Mouse (Mus musculus) testis, adult 2 months (tissue): ENCODE data around the gene Tbc1d14.

ENCODE experiments used
- CTCF ChIP-seq: fragments of 200-500 bp; IDR thresholded peaks from 2 replicates; pipeline ENCODE4 v1.5.1; 2012; ENCODE audit warnings: low read depth, mild to moderate bottlenecking, inconsistent platforms, low read length, moderate library complexity; ENCODE audit not compliant: control insufficient read depth, insufficient read depth, insufficient replicate concordance
- POLR2A ChIP-seq: fragments of 200-500 bp; IDR thresholded peaks from 2 replicates; pipeline ENCODE4 v1.6.1; 2012; ENCODE audit warnings: low read depth, mild to moderate bottlenecking, inconsistent platforms, low read length, moderate library complexity; ENCODE audit not compliant: control insufficient read depth

DNA sequence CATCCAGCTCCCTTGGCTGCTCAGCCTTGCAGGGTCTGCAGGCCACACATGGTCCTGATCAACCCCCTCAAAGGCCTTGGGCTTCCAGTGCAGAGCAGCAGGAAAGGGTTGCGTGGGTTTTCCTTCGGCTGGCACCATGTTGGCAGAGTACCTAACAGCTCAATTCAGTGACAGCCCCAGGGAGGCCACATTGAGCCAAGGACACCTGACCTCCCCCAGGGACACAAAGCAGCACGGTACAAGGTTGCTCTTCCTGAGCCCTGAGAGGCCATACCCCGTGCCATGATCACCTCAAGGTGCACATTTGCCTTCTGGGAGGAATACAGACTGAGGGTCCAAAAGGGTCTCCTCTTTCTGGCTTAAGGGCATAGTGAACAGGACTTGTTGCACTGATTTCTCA lies 148.5 kb downstream of the Tbc1d14 start:
- TF ChIP-seq CTCF (no peak), POLR2A (no peak)
